Mouse (Mus musculus) CH12.LX (cell line): ENCODE results near the gene Jmjd1c.

ENCODE experiments used
- BHLHE40 ChIP-seq: IDR thresholded peaks from 2 replicates; pipeline ENCODE4 v1.6.1; 2011; ENCODE audit warnings: mild to moderate bottlenecking, low read depth, low read length, improper control_type of control experiment
- CHD2 ChIP-seq: IDR thresholded peaks from 2 replicates; pipeline ENCODE4 v1.6.1; 2011; ENCODE audit warnings: low read length, improper control_type of control experiment
- CTCF ChIP-seq, 2 experiments: IDR thresholded peaks in 1 of 2; conservative IDR thresholded peaks in 1 of 2; 2 replicates each; pipeline ENCODE4 v1.5.1; 2011 to 2012; ENCODE audit warnings: low read depth in 2 of 2, low read length in 2 of 2, improper control_type of control experiment in 1 of 2, inconsistent platforms in 1 of 2, mild to moderate bottlenecking in 1 of 2, moderate library complexity in 1 of 2
- EP300 ChIP-seq: IDR thresholded peaks from 2 replicates; pipeline ENCODE4 v1.6.1; 2011; ENCODE audit warnings: low read length, improper control_type of control experiment
- MAX ChIP-seq: IDR thresholded peaks from 2 replicates; pipeline ENCODE4 v1.6.1; 2011; ENCODE audit warnings: low read length, improper control_type of control experiment
- MXI1 ChIP-seq: IDR thresholded peaks from 2 replicates; pipeline ENCODE4 v1.6.1; 2011; ENCODE audit warnings: mild to moderate bottlenecking, low read depth, low read length, improper control_type of control experiment
- NELFE ChIP-seq: IDR thresholded peaks from 2 replicates; pipeline ENCODE4 v1.6.1; 2011; ENCODE audit warnings: low read depth, low read length, improper control_type of control experiment
- NRF1 ChIP-seq: IDR thresholded peaks from 2 replicates; pipeline ENCODE4 v1.6.1; 2014; ENCODE audit warnings: low read depth, mild to moderate bottlenecking, inconsistent platforms, low read length, improper control_type of control experiment, moderate library complexity
- PAX5 ChIP-seq: IDR thresholded peaks from 2 replicates; pipeline ENCODE4 v1.6.1; 2012; ENCODE audit warnings: low read length, inconsistent platforms, mixed read lengths
- POLR2A ChIP-seq: IDR thresholded peaks from 2 replicates; pipeline ENCODE4 v1.6.1; 2011; ENCODE audit warnings: low read depth, mild to moderate bottlenecking, improper control_type of control experiment, low read length
- ZMIZ1 ChIP-seq: IDR thresholded peaks from 2 replicates; pipeline ENCODE4 v1.6.1; 2012; ENCODE audit warnings: low read depth, mild to moderate bottlenecking, inconsistent platforms, low read length, improper control_type of control experiment

- TF ChIP-seq POLR2A, result no peak
- no peak for TF ChIP-seq ZMIZ1
- no peak for TF ChIP-seq CTCF (conservative IDR thresholded peaks at IDR 0.05 in 1 of 2, IDR thresholded peaks at IDR 0.05 in 1 of 2; ENCODE audit: low read depth in 2 of 2, low read length in 2 of 2)
- no peak for TF ChIP-seq MAX
- TF ChIP-seq NELFE, result no peak
- no peak for TF ChIP-seq EP300
- no peak for TF ChIP-seq MXI1
- no peak for TF ChIP-seq NRF1
- TF ChIP-seq BHLHE40, result no peak
- TF ChIP-seq CHD2, result no peak
- TF ChIP-seq PAX5, result no peak
Observed at GRCm38 (mm10) chr10:67302340-67302739, 206.4 kb downstream of the Jmjd1c start.
